Mouse (Mus musculus) spleen, adult 2 months (tissue): Measurements from ENCODE around the gene Tubb2a. TPM values are rescaled to one million over a fixed set of nuclear protein-coding genes. Genes with fewer than 3 reads are reported as not detected.

Experiments
- DNase-seq, 2 experiments: peaks; one replicate each; pipeline versions ENCODE4 v3.0.0 to v3.0.0-alpha.2; 2012 to 2021; ENCODE audit warnings: low spot score in 2 of 2, low read depth in 1 of 2
- H3K27ac ChIP-seq: fragments of 200-500 bp; 2 replicates; pipeline ENCODE4 v1.5.1; 2012; ENCODE audit warnings: low read length, inconsistent platforms; ENCODE audit not compliant: insufficient read depth
- H3K27me3 ChIP-seq: fragments of 200-500 bp; 2 replicates; pipeline ENCODE4 v1.6.1; 2012; ENCODE audit warnings: mild to moderate bottlenecking, moderate library complexity, low read length, inconsistent platforms; ENCODE audit not compliant: control insufficient read depth, insufficient read depth
- H3K36me3 ChIP-seq: fragments of 200-500 bp; 2 replicates; pipeline ENCODE4 v1.6.1; 2012; ENCODE audit warnings: mild to moderate bottlenecking, low read length, inconsistent platforms; ENCODE audit not compliant: control insufficient read depth, insufficient read depth
- H3K4me1 ChIP-seq: fragments of 200-500 bp; 2 replicates; pipeline ENCODE4 v1.6.1; 2011; ENCODE audit warnings: inconsistent platforms; ENCODE audit not compliant: control insufficient read depth, insufficient read depth, insufficient read length
- H3K4me3 ChIP-seq: fragments of 200-500 bp; 2 replicates; pipeline ENCODE4 v1.5.1; 2011; ENCODE audit warnings: mild to moderate bottlenecking, inconsistent platforms; ENCODE audit not compliant: insufficient read depth, insufficient read length; ENCODE audit errors: extremely low read depth
- CTCF ChIP-seq: fragments of 200-500 bp; IDR thresholded peaks from 2 replicates; pipeline ENCODE4 v1.5.1; 2011; ENCODE audit warnings: mild to moderate bottlenecking, inconsistent platforms; ENCODE audit not compliant: insufficient read depth, insufficient read length, insufficient replicate concordance; ENCODE audit errors: extremely low read depth
- POLR2A ChIP-seq: fragments of 200-500 bp; IDR thresholded peaks from 2 replicates; pipeline ENCODE4 v1.6.1; 2011; ENCODE audit warnings: low read depth, low read length, inconsistent platforms
- WGBS: fragments of 180-500 bp; shearing (Covaris S2); methylation state at CpG from one replicate; pipeline ENCODE4 v1.1.7; 2018; 5-methylcytosine and 5-hydroxymethylcytosine counted together
- polyA plus RNA-seq: library from polyadenylated mRNA; depleted of rRNA; stranded (reverse); fragments of >200 nt; gene quantifications from 2 replicates; pipeline ENCODE4 v1.2.3, GENCODE M21; 2012

Tubb2a gene
- polyA plus RNA-seq, 1 experiment, result 89.5 TPM

DNA sequence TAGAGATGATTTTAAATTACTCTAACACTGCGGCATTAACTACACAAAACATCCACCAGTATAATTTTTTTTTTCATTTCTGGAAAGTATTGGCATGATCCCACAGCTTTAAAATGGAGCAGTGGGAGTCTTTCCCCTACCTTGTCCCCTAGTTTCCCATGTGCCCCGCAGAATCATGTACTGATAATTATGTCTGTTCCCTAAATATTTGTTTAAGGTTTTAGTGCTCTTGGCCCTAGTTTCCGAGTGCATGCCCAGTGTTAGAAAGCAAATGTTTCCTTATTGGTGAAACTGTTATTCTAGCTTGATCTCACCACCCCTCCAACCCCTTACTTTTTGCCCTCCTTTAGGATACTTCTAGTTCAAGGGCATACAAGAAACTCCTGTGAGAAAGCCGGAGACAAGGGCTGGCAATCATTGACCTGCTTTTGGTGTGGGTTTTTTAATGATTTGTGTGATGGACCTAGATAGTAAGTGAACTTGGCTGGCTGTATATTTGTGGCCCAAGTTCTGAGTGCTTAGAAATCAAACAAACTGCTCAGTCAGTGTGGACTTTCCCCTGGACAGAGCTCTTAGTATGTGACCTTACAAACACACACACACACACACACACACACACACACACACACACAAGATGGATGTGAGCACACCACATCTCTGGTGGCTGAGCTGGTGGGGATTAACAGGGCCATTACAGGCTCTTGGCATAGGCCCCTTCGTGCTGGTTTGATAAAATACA, 32.1 kb downstream of the Tubb2a start:
- no peak for DNase-seq
- Histone ChIP-seq H3K36me3 (no peaks in the 10 kb centered on the region), H3K4me3 (no peak overlapping the region), H3K27ac (no peak overlapping the region), H3K27me3 (no peaks in the 10 kb centered on the region), H3K4me1 (no peaks in the 10 kb centered on the region)
- 77% methylated on average over 5 of the region's 5 CpGs for WGBS
- TF ChIP-seq CTCF (no peak), POLR2A (no peak)

DNA sequence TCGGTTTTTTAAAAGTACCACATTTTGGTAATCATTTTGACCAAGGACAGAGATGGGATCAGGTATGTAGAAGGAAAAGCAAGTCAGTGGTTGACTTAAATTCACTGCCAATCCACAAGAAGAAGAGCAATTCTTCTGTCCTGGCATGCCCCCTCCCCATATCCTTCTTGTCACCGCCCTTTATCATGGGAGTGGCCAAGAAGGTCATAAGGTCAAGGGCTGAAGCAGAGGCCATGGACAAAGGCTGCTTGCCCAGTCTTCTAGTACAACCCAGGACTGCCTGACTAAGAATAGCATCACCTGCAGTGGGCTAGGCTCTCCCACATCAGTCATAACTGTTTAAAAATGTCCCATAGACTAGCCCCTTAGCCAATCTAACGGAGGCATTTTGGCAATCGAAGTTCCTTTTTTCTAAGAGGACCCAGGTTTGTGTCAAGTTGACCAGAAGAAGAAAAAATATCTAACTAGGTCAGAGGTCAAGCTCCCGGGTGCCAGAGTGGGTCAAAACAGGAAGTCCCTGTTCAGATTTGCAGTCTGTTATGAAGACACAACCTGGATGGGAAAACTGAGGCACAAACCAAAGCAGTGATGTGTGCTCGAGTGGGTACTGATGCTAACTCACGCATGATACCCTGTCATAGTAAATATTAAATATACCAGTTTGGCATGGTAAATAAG, 34.0 kb downstream of the Tubb2a start:
- no peaks in the 10 kb centered on the region for H3K36me3 ChIP-seq
- H3K4me1 ChIP-seq, result no peaks in the 10 kb centered on the region
- no peak overlapping the region for H3K27ac ChIP-seq
- no peak overlapping the region for H3K4me3 ChIP-seq
- no peak for TF ChIP-seq CTCF
- no peak for TF ChIP-seq POLR2A
- no peak for DNase-seq
- H3K27me3 ChIP-seq, result no peaks in the 10 kb centered on the region
- whole genome bisulfite sequencing, result 62% methylated on average over 7 of the region's 7 CpGs

DNA sequence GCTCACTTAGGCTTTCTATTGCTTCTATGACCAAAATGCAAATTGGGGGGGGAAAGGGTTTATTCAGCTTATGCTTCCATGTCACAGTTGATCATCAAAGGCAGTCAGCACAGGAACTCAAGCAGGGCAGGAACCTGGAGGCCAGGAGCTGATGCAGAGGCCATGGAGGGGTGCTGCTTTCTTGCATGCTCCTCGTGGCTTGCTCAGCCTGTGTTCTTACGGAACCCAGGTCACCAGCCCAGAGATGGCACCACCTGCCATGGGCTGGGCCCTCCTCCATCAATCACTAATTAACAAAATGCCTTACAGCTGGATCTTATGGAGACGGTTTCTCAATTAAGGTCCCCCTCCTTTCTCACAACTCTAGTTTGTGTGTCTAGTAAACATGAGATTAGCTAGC, 37.7 kb downstream of the Tubb2a start:
- TF ChIP-seq POLR2A (no peak), CTCF (no peak)
- 87% methylated on average over 3 of the region's 3 CpGs for WGBS
- Histone ChIP-seq H3K27me3 (no peaks in the 10 kb centered on the region), H3K27ac (no peak overlapping the region), H3K4me1 (peaks cover 4% of the 10 kb centered on the region; the same call in 1 of the 2 replicates), H3K4me3 (no peak overlapping the region), H3K36me3 (no peaks in the 10 kb centered on the region)
- DNase-seq, result no peak

DNA sequence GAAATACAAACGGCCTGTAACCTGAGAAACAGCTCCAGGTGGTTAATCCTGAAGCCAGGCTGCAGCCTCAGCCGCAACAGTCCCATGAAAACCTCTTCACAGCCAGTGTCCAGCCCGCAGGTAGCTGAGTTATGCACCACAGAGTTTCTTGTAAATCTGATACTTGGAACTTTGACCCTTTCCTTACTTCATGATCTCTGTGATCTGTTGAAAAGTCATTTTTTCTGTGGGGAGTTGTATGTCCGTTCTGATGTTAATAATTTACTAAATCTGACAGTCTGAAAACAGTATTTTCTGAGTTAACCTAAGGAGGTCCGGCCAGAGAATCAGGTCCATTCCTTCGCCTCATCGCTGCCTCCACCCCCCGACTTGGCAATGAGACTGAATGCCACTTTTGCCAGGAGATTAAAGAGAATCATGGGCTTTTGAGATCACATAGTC, 38.9 kb downstream of the Tubb2a start:
- TF ChIP-seq CTCF (no peak), POLR2A (no peak)
- no peak overlapping the region for H3K27ac ChIP-seq
- 92% methylated on average over 8 of the region's 8 CpGs for WGBS
- H3K36me3 ChIP-seq, result no peaks in the 10 kb centered on the region
- H3K4me3 ChIP-seq, result no peak overlapping the region
- DNase-seq, result no peak
- no peaks in the 10 kb centered on the region for H3K27me3 ChIP-seq
- peaks cover 4% of the 10 kb centered on the region; the same call in 1 of the 2 replicates for H3K4me1 ChIP-seq

DNA sequence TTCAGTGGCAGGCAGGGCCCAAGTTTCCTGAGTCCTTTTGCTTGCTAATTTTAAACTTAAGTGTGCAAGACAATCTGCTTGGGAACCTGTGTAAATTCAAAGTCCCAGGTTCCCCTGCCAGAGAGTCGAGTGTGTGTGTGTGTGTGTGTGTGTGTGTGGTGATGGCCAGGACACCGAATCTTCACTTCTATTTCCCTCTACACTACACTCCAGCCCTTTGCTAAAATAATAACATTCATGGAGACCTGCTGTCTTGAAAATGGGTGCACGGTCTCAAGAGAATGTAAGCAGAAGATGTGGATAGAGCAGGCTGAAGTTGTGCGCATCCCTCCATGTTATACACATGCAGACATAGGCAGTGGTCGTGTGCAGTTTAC, 39.8 kb downstream of the Tubb2a start:
- DNase-seq, result no peak
- H3K27me3 ChIP-seq, result no peaks in the 10 kb centered on the region
- peaks cover 4% of the 10 kb centered on the region; the same call in 1 of the 2 replicates for H3K4me1 ChIP-seq
- no peak for TF ChIP-seq POLR2A
- TF ChIP-seq CTCF, result no peak
- WGBS, result 48% methylated on average over 5 of the region's 5 CpGs
- H3K4me3 ChIP-seq, result peak overlapping the region; percentile 63
- H3K27ac ChIP-seq, result no peak overlapping the region
- peaks cover 3% of the 10 kb centered on the region for H3K36me3 ChIP-seq

DNA sequence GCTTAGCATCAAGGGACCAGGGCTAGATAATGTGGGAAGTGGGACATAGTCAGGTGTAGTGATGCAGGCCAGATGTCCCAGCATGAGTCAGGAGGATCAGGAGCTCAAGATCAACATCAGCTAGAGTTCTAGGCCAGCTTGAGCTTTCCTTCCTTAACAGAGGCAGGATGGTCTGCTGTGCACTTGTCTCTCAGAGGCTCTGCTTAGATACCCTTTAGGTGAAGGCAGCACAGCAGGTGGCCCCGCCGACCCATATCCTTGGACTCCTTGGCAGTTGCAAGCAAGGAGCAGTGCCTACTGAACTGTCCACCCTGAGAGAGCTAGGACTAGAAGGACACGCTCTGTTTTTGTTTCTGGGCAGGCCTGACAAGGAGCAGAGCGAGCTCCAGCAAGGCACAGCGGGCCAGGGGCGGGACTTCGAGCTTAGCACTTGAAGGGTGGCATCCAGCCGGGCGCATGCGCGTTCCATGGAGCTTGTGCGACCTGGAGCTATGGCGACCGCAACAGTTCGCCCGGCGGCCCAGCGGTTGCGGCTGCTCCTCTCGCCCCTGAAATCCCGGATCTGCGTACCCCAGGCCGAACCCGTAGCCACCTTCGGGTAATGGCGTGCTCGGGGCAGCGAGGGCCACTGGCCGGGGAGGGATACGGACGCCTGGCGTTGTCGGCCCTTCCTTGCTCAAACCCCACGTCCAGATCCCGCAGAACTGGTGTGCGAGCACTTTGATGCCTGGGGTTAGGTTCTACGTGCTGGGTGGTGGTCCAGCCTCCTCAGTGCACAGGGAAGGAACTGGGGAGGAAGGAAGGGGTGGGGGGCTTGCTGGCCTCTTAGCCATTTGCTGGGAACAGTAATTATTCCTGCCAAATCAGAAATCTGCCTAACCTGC, 40.4 kb downstream of the Tubb2a start, which contains the start of gene Bphl:
Bphl (plus strand) TSS at position 426 of the 884 bp plus-strand sequence.
- Histone ChIP-seq H3K27me3 (no peaks in the 10 kb centered on the region), H3K4me1 (peaks cover 4% of the 10 kb centered on the region; the same call in 1 of the 2 replicates)
- WGBS, result 2% methylated on average over 37 of the region's 37 CpGs

More for the DNA sequence above, 40.4 kb downstream of the Tubb2a start, which contains the start of gene Bphl:
- DNase-seq, result peak; percentile 78 to 87
- peak within 1 kb of the TSS; percentile 63 for H3K4me3 ChIP-seq
- no peak for TF ChIP-seq CTCF
- TF ChIP-seq POLR2A, result peak; percentile 37; the same call in 1 of the 2 replicates
- H3K36me3 ChIP-seq, result peaks cover 8% of the 10 kb centered on the region
- no peak within 1 kb of the TSS for H3K27ac ChIP-seq
